Mouse (Mus musculus) B cell, adult 2 months (primary cell): ENCODE measurements around the gene Gm13088.
"Not testable (repeated sequence)": the region's sequence is repeated elsewhere in the genome, so short reads cannot be mapped to it uniquely, and the experiment has no call there.

Experiments used
- DNase-seq, 2 experiments: peaks; one replicate each; pipeline ENCODE4 v3.0.0; 2022

Gm13088 gene

GRCm38 (mm10) chr4:143657146-143657545 lies at the start of gene Gm13088:
Gm13088 (minus strand) TSS chr4:143657246.
- not testable (repeated sequence) for DNase-seq

GRCm38 (mm10) chr4:143702611-143703010 lies 45.6 kb upstream of the Gm13088 start, which contains the start of gene Gm13089:
Gm13089 (minus strand) TSS chr4:143702711.
- no peak for DNase-seq

- not testable (repeated sequence) for DNase-seq
Measured at GRCm38 (mm10) chr4:143618101-143618500, 38.9 kb downstream of the Gm13088 start.

DNA sequence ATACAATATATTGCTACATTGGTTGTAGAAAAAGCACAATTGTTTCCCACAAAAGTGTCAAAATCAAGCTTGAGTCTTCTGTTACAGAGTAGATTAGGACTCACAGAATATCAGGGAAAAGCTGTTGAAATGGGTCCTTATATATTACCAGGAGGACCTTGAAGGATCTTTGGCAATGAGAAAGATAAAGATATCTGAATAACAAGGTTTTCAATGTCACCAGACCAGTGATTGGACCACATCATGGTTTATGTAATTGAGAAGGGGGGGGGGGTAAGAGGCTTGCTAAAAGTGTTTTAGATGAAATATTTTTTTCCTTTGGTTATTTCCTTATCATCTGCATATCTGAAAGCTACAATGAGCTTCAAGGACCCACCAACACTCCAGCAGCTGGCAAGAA lies 42.3 kb downstream of the Gm13088 start, which contains the start of gene Gm13083:
TSS of gene Gm13083 (plus strand) at position 301 of the 400 bp plus-strand sequence.
- DNase-seq: not testable (repeated sequence)

DNA sequence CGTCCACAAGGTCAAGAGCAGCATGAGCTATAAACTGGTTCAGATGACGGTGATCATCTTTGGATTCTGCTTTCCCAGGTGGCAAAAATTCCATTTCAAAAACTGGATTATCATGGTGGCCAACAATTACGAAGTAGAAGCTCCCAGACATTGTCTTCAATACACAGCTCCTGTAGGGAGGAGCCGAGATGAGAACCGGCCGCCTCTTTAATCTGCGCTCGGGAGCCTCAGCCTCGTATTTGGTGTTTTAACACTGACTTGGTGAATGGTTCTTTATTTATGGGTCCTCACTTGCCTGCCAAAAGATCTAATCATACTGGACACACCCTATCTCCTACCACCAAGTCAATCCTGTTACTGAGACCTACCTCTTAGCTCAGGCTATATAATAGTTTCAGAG lies 45.1 kb downstream of the Gm13088 start:
- DNase-seq: not testable (repeated sequence)
